Mouse (Mus musculus) liver, adult (tissue): ENCODE measurements around the gene Grik3.

ENCODE experiments used
- GATA4 ChIP-seq: IDR thresholded peaks from 2 replicates; pipeline ENCODE4 v1.6.1; 2014; ENCODE audit warnings: mild to moderate bottlenecking, low read length; ENCODE audit not compliant: insufficient replicate concordance

The Grik3 gene

GRCm38 (mm10) chr4:125635037-125635436 is 144.5 kb downstream of the Grik3 start:
- TF ChIP-seq GATA4: no peak

- TF ChIP-seq GATA4: no peak
These were observed 146.3 kb downstream of the Grik3 start for GRCm38 (mm10) chr4:125636616-125637304.

GRCm38 (mm10) chr4:125637364-125637763 is 146.9 kb downstream of the Grik3 start:
- no peak for TF ChIP-seq GATA4

GRCm38 (mm10) chr4:125640520-125640919 is 150.0 kb downstream of the Grik3 start:
- no peak for TF ChIP-seq GATA4

GRCm38 (mm10) chr4:125640921-125641663 is 150.6 kb downstream of the Grik3 start:
- no peak for TF ChIP-seq GATA4

- TF ChIP-seq GATA4: no peak
These were observed 154.4 kb downstream of the Grik3 start for GRCm38 (mm10) chr4:125644581-125645568.

GRCm38 (mm10) chr4:125651676-125652246 is 161.3 kb downstream of the Grik3 start:
- TF ChIP-seq GATA4: no peak

GRCm38 (mm10) chr4:125656031-125656430 is 165.5 kb downstream of the Grik3 start:
- TF ChIP-seq GATA4: no peak

GRCm38 (mm10) chr4:125658376-125658775 is 167.9 kb downstream of the Grik3 start:
- no peak for TF ChIP-seq GATA4

GRCm38 (mm10) chr4:125661982-125662381 is 171.5 kb downstream of the Grik3 start:
- TF ChIP-seq GATA4: no peak

GRCm38 (mm10) chr4:125663262-125663661 is 172.8 kb downstream of the Grik3 start:
- no peak for TF ChIP-seq GATA4

GRCm38 (mm10) chr4:125665955-125666354 is 175.5 kb downstream of the Grik3 start:
- no peak for TF ChIP-seq GATA4

- TF ChIP-seq GATA4: no peak
These were observed 191.5 kb downstream of the Grik3 start for GRCm38 (mm10) chr4:125682007-125682406.

- TF ChIP-seq GATA4: no peak
These were observed 196.6 kb downstream of the Grik3 start for GRCm38 (mm10) chr4:125687078-125687477.

GRCm38 (mm10) chr4:125695431-125695830 is 204.9 kb downstream of the Grik3 start:
- no peak for TF ChIP-seq GATA4
